Mouse (Mus musculus) heart, adult 9 months (tissue): ENCODE measurements around the gene Fam208b.
"Not testable (repeated sequence)": the region's sequence is repeated elsewhere in the genome, so short reads cannot be mapped to it uniquely, and the experiment has no call there.

Experiments used
- DNase-seq, 2 experiments: peaks; one replicate each; pipeline ENCODE4 v3.0.0; 2022; ENCODE audit warnings: low spot score in 2 of 2

Fam208b gene

GRCm38 (mm10) chr13:3563953-3564352, 47.0 kb downstream of the Fam208b start:
- no peak for DNase-seq

DNA sequence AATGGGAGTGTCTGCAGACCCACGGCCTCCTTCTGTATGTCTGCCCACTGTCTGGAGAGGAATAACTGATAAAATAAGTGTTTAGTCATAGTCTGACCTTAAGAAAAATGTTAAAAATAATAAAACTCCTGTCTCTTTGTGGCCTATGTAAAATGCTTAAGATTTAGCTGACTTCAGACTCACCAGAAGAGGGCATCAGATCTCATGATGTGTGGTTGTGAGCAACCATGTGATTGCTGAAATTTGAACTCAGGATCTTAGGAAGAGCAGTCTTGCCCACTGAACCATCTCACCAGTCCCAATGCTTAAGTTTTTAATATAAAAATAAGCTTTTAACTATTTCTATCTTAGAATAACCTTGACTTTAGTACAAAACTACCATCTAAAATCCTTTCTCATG, 47.8 kb downstream of the Fam208b start:
- DNase-seq, result no peak

- DNase-seq, result no peak
Measured at GRCm38 (mm10) chr13:3547856-3548255, 63.1 kb downstream of the Fam208b start.

DNA sequence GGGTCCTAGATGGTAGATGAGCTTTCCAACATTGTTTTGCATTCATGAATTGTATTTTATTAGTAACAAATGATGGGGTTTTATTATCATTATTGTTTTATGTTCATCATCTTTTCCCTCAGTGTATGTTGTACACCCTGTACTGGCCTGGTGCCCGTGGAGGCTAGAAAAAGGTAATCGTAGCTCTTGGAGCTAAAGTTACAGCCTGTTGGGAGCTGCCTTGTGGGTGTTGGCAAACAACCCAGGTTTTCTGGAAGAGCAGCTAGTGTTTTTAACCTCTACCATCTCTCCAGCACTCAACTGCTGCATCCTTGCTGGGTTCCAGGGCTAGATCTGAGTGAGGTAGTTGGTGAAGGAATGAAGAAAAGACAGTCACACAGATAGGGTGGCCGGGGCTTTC, 63.5 kb downstream of the Fam208b start:
- peak in 1 of 2 experiments; percentile 22 for DNase-seq

DNA sequence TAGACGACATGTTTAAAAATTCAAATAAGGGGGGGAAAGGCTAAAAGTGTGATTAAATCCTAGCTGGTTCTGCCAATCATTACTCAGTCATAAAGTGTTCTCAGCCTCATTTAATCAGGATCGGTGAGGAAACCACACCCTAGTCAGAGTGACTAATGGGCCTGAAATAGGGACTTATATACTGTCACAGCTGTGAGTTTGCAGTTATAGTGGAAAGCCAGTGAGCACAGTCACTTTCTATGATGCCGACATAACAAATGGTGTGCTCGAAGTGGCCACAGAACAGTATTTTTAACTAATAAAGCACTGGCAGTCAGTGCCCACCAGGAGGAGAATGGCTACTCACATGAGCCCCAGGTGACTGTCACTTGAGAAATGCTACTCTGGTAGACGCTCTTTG, 66.0 kb downstream of the Fam208b start:
- peak; percentile 23 to 32 for DNase-seq

DNA sequence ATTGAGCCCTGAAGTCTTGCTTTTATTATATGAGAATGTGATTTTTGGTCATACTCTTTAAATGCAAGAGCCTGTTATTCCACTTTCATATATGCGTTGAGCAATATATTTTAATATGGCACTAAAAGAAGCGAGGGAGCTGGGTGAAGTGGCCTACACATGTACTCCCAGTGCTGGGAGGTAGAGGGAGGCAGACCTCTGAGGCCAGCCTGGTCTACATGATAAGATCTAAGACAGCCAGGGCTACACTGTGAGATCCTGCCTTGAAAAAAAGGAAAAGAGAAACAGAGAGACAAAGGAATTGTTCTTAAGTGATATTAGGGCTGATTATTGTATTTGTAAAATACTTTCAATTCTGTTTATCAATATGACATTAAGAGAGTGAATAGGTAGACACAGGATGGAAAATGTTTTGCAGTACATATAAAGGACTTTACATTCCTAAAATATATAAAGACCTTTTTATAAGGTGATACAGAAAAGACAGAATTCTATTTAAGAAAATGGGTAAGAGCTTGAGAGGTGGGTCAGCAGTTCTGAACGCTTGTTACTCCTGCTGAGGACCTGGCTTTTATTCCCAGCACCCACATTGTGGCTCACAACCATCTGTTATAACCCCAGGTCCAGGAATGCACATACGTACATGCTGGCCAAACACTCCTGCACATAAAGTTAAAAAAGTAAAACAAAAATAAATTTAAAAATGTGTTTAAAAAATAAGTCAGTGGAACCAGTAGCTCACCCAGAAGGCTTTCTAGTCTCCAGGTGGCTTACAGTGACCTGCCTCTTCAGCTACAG, 66.6 kb downstream of the Fam208b start:
- no peak for DNase-seq

- peak in 1 of 2 experiments; percentile 31 for DNase-seq
Measured at GRCm38 (mm10) chr13:3541159-3541782, 69.6 kb downstream of the Fam208b start.

DNA sequence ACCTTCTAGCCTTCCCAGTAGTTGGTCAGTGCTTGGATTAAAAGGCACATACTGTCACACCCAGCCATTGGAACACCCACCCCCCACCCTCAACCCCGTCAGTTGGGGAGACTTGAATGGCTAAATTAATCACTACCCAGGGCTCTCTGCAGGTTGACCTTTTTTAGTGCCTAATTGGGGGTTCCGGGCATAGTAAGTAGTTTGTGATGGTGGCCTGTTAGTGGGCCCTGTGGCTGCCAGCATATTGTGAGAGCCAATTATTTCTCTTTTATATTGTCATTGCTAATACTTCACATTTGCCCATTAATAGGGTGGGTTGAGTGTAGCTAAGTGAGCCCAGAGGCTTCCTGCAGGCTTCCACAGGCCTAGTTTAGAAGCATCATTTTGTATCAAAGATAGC, 70.7 kb downstream of the Fam208b start:
- DNase-seq, result no peak

GRCm38 (mm10) chr13:3538969-3539562, 71.8 kb downstream of the Fam208b start:
- peak in 1 of 2 experiments; percentile 28 for DNase-seq

DNA sequence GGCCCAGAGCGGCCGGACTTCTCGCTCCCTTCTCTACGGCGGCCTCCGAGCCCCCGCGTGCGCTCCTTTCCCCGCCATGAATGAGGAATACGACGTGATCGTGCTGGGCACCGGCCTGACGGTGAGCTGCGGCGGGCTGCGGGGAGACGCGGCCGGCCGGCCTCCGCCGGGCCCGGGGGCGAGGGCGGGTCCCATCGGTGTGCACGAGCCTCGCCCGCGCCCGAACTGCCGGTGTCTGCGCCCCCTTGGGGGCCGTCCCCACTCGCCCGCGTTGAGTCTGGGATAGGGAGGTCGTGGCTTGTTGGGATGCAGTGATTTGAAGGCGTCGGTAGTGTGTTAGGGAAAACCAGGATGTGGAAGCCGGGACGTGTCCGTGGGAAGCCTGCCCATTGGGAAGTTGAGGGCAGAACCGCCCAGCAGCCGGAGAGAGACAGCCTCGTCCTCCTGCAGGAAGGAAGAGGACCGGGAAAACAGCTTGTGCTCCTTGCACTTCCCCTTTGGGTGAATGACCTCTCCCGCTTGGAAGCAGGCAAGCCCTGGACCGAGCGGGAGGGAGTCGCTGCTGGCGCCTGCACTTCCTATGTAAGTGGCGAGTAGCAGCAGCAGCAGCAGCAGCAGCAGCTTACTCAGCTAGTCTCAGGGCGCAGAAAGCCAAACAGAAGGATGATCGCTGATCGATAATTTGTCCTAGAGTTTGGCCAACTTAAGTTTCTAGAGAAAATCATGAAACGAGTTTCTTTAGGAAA, 72.5 kb downstream of the Fam208b start:
- peak; percentile 86 to 93 for DNase-seq

- peak; percentile 91 to 94 for DNase-seq
Measured at GRCm38 (mm10) chr13:3537594-3538222, 73.2 kb downstream of the Fam208b start, which contains the start of gene Gdi2. TSS of gene Gdi2 (plus strand) at chr13:3538063.

DNA sequence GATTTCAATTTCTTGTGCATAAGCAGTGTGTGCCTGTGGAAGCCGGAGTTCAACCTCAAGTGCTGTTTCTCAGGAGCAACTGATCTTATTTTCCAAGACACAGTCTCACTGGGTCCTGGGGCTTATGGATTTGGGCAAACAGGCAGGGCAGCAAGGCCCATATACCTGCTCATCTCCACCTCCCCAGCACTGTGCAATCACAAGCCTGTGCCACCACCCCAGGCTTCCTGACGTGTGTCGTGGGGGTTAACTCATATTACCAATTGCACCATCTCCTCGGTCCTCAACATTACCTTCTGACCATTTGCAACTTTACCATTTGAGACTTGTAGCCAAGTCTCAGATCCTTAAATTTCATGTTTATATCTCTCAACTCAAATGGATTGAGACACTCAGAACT, 76.8 kb downstream of the Fam208b start:
- no peak for DNase-seq

DNA sequence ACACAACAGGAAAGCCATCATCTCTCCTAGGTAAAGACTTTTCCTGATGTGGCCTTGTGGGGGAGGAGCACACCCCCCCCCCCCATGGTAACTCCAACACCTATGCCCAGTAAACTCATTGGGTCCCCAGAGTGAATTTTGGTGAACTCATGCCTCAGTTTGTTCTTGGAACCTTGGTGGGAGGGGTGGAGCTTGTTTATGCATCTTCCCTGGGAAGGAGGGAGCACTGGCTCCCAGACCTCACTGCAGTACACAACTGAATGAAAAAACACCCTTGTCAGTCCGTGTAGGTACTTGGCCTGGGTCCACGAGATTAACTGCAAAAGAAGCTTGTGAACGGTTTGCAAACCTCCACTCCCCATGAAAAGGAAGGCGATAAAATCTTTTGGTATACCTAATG, 78.5 kb downstream of the Fam208b start:
- DNase-seq, result no peak

GRCm38 (mm10) chr13:3531692-3532320, 79.1 kb downstream of the Fam208b start:
- no peak for DNase-seq

DNA sequence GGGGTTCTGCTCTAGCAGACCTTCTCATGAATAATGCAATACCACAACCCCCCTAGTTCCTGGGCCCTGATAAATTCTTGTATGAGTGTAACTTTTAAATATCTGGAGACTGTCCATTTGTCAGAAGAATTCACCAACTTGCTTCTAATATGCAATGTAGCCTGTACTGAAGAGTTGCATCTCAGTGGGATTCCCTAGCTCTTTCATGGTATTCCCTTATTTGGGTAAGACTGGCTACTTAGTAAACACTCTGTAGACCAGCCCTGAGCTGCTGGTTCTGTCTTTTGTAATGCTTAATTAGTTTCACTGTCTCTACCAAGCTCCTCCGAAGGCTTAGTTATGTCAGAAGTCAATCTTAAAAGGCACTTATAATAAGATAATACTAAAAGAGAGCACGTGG, 79.7 kb downstream of the Fam208b start:
- DNase-seq, result not testable (repeated sequence)

DNA sequence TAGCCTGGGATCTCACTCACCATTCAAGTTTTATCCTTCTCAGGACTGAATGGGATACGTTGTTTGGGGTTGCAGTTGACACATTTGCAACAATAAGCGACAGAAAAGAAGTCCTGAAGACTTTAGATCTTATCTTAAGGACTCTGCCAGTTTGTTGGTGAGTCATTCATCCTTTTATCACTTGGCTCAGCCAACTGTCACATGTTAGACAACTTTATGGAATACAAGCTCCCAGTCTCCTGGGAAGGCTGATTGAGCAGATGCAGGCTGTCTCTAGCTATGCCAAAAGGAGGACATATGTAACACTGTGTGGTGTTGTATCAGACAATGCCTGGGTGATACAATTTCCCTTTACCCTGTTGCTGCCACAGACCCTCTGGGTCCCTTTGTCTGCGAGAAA, 80.5 kb downstream of the Fam208b start:
- DNase-seq, result no peak

DNA sequence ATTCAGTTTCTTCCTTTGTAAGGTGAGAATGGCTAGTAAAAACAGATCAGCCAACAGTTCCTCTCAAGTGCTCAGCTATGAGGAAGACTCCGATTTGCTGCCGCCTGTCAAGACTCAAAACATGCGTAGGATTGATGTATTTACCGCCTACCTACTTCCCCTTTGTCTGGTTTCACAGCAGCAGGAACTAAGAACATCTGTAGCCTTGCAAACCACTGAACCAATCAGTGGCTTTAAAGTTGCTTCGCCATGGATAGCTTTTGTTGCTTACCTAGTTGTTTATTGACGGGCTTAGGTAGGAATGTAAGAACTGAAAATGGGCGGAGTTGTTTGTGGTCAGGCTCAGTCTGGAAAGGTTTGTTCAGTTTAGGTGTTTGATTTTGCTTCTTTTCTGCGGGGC, 84.6 kb downstream of the Fam208b start:
- peak; percentile 7 to 58 for DNase-seq

GRCm38 (mm10) chr13:3525611-3526051, 85.3 kb downstream of the Fam208b start:
- DNase-seq, result no peak

- no peak for DNase-seq
Measured at GRCm38 (mm10) chr13:3523946-3524345, 87.0 kb downstream of the Fam208b start.

- no peak for DNase-seq
Measured at GRCm38 (mm10) chr13:3523459-3523858, 87.4 kb downstream of the Fam208b start.

DNA sequence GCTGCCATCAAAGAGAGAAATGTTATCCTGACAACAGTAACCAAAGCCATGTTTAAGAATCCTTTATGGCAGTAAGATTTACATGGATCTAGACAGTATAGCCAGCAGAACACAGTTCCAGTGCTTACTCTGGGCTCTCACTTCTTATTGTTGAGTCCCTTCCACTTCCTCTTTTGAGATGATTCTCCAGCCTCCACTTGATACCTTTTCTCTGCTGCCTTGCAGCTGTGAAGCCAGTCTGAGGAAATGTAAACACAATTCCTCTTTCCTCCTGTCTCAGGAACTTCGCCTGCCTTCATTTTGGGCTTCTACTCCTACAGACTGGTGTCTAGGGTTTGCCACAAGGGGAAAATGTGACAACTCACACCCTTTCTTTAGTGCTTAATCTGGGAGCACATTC, 90.9 kb downstream of the Fam208b start:
- DNase-seq, result not testable (repeated sequence)
